Mouse (Mus musculus): ENCODE measurements around the gene Cdsn.
A peak's percentile ranks its signal among the peaks of the same experiment; 100 is the strongest.

Cdsn gene

GRCm38 (mm10) chr17:35570836-35571235, 18.9 kb downstream of the Cdsn start:
- no peak for DNase-seq (ENCODE audit: low spot score in 2 of 2)

DNA sequence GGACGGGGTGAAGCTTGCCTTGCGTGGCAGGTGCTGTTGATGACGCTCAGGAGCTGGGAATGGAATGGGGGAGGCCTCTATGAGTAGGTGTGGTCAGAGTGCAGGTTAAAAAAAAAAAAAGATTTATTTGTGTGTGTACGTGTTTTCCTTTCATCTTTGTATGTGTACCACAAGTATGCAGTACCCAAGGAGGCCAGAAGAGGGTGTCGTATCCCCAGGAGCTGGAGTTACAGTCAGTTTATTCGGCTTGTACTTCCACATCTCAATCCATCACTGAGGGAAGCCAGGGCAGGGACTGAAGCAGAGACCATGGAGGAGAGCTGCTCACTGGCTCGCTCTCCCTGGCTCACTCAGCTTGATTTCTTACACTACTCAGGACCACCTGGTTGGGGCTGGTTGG, 19.5 kb downstream of the Cdsn start:
- DNase-seq (ENCODE audit: low spot score in 2 of 2) = no peak

- peak; percentile 46 to 76 for DNase-seq (ENCODE audit: low spot score in 2 of 2)
Observed at GRCm38 (mm10) chr17:35578211-35578610, 26.3 kb downstream of the Cdsn start.

DNA sequence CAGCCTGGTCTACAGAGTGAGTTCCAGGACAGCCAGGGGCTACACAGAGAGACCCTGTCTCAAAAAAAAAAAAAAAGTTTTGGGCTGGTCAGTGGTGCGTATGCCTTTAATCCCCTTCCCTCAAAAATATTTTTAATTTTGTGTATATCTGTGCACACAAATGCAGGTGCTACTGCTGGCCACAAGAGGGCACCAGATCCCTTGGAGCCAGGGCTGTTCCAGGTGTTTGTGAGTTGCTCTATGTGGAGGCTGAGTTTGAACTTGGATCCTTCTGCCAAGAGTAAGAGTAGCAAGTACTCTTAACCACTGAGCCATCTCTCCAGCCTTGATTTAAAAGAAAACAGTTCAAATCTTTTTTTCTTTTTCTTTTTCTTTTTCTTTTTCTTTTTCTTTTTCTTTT, 31.0 kb downstream of the Cdsn start:
- DNase-seq (ENCODE audit: low spot score in 2 of 2) = no peak

GRCm38 (mm10) chr17:35584330-35584937, 32.5 kb downstream of the Cdsn start:
- DNase-seq (ENCODE audit: low spot score in 2 of 2) = peak; percentile 62 to 78

DNA sequence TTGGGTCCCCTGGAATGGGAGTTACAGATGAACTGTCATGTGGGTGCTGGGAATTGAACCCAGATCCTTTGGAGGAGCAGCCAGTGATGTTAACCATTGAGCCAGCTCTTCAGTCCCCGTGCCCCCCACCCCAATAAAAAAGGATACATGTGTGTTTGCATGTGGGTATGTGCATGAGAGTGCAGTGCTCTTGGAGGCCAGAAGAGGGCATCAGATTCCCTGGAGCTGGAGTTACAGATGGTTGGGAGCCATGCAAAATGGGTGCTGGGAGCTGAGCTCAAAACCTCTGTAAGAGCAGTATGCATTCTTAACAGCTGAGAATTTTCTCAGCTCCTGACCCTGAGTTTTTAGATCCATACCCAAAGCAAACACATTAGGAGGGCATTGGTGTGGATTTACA, 35.4 kb downstream of the Cdsn start:
- DNase-seq (ENCODE audit: low spot score in 2 of 2) = no peak

DNA sequence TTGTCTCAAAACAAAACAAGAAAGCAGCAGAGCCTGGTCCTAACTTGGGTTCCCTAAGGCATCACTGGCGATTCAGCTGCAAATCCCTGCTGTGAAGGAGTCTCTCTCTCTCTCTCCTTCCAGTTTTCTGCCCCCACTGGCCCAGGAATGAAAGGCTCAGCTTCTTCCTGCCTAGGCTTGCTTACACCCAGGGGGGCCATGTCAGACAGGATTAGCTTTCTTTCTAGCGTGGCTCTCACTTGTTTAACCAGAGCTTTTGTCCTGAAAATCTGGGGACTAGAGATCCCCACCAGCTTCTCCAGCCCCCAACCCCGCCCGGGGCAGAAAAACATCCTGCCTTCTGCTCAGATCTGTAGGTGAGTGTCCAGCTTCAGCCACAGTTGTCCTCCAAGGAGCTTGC, 36.5 kb downstream of the Cdsn start:
- DNase-seq (ENCODE audit: low spot score in 2 of 2) = no peak

DNA sequence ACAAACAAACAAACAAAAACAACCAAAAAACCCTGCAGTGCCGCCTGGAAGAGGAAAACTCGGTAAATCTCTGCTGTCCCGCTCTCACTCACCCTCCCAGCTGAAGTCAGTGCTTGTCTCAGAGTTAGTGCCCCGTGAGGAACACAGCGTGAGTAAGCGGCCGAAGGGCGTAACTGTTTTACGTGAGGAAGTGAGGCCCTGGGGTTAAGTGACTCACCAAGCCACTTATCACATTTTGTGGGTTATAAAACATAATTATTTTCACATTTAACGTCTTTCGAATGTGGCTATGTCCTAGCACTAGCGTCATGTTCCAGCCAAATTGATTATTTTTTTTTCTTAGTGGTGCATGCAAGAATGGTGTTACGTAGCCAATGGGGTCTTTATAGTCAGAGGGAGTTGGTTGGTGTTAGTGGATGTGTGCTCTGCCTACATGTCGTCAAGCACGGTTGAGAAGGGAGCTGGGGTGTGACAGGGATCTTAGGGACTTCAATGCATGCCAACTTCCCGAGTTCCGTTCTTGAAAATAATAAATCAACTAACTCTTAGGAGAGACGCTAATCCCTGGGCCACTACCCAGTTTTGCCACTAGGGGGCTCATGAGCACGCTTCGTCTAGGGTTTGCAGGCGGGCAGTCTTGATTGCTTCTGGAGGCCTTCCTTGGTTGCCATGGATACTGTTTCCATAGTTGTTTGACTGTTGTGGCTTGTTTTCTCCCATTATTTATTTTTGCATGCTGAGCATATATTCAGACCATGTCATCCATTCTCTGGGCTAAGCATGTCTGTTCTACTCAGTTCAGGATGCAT, 38.7 kb downstream of the Cdsn start:
- DNase-seq (ENCODE audit: low spot score in 2 of 2) = peak; percentile 61 to 70

DNA sequence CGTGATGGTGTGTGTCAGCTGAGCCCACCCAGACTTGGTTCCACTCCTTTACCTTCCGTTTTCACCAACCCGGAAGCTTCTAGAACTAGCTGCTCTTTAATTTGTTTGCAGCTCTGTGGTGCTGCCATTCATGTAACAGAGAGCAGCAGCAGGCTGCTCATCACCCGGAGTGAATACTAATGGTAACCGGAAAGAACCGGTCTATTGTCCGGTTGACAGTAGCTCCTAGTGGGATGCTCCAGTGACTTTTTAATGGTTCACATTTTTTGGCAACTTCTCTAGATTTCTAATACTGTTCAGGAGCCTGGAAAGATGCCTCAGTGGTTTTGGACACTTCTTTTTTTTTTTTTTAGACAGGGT, 39.3 kb downstream of the Cdsn start:
- no peak for DNase-seq (ENCODE audit: low spot score in 2 of 2)

GRCm38 (mm10) chr17:35591731-35592130, 39.8 kb downstream of the Cdsn start:
- no peak for DNase-seq (ENCODE audit: low spot score in 2 of 2)

DNA sequence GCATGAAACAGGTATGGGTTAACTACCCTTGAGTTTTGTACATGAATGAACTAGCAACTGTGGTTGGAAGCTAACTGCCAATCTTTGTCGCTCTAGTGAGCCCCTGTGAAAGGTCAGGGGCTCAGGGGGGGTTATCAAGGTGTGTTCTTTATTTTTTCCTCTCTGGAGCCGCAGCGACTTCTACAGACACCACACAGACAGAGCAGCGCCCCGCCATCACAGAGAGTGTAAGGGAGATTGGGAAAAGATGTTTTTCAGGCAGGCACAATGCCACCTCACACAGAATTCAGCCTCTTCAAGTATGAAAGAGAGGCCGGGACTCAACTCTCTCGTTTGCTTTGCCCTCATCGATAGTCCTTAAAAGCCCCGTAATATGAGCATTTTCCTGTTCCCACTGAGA, 40.2 kb downstream of the Cdsn start:
- DNase-seq (ENCODE audit: low spot score in 2 of 2) = no peak

- DNase-seq (ENCODE audit: low spot score in 2 of 2) = no peak
Observed at GRCm38 (mm10) chr17:35593786-35594185, 41.9 kb downstream of the Cdsn start.

GRCm38 (mm10) chr17:35594456-35594855, 42.5 kb downstream of the Cdsn start:
- no peak for DNase-seq (ENCODE audit: low spot score in 2 of 2)

GRCm38 (mm10) chr17:35597399-35597798, 45.5 kb downstream of the Cdsn start:
- DNase-seq (ENCODE audit: low spot score in 2 of 2) = no peak

DNA sequence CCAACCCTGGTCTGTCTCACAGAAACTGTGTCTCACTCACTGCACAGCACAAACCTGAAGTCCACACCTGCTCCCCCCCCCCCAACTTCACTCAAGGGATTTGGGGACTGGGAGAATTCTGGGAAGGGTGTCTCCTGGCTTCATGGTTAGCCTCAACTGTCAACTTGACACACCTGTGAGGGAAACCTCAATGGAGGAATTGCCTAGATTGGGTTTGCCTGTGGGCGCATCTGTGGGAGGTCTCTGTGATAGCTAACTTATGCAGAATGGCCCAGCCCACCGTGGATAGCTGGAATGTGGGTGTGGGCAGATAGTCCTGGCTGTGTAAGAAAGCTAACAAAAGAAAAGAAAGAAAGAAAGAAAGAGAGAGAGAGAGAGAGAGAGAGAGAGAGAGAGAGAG, 49.3 kb downstream of the Cdsn start, which contains the start of gene Sfta2:
Gene Sfta2, plus strand, starts transcription at position 301 of the 400 bp plus-strand sequence.
- DNase-seq (ENCODE audit: low spot score in 2 of 2) = no peak

DNA sequence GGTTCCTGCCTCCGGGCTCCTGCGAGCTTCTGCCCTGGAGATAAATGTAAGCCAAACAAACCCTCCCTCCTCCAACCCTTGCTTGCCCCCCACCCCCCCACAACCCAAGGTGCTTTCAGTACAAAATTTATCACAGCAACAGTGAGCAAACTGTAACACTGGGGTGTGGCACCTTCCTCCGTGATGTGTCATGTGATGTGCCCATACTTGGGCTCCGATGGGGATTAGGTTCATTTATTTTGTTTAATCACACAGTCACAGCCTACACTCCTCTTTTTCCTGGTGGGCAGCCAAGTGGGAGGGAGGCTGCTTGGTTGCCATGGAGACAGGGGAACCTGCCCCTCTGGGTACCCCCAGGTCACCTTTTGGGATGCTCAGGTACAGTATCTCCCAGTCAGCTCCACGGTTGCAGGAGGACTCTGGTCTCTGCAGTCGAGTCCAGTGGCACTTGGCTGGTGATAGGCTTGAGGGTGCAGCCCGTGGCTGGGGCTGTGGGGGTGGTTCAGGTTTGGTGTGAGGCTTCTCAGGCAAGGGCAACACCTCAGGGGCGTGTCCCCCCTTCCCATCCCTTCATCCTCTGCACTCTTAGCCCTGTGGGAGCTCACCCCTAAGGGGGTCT, 49.9 kb downstream of the Cdsn start:
- DNase-seq (ENCODE audit: low spot score in 2 of 2) = no peak
